Mouse (Mus musculus) CH12.LX (cell line): ENCODE results near the gene Itprid2. TPM values are rescaled to one million over a fixed set of nuclear protein-coding genes. Genes with fewer than 3 reads are reported as not detected.

ENCODE experiments used
- DNase-seq: peaks from one replicate; pipeline ENCODE4 v3.0.0-alpha.2; 2013; ENCODE audit errors: extremely low read depth
- H3K27ac ChIP-seq: 2 replicates; pipeline ENCODE4 v1.5.1; 2012; ENCODE audit warnings: low read depth, mild to moderate bottlenecking, control low read depth, moderate library complexity; ENCODE audit not compliant: insufficient read depth
- H3K27me3 ChIP-seq: replicated peaks from 2 replicates; pipeline ENCODE3; 2012; ENCODE audit warnings: inconsistent platforms
- H3K36me3 ChIP-seq, 2 experiments: replicated peaks in 1 of 2; 2 replicates each; pipeline versions ENCODE3 to v1.6.1; 2012; ENCODE audit warnings: inconsistent platforms in 1 of 2, low read length in 1 of 2, mild to moderate bottlenecking in 1 of 2, mixed read lengths in 1 of 2, moderate library complexity in 1 of 2; ENCODE audit not compliant: control insufficient read depth in 1 of 2, insufficient read depth in 1 of 2
- H3K4me1 ChIP-seq, 2 experiments: 2 replicates each; pipeline ENCODE4 v1.6.1; 2012; ENCODE audit warnings: inconsistent platforms in 1 of 2, moderate library complexity in 1 of 2; ENCODE audit not compliant: insufficient read depth in 2 of 2, control insufficient read depth in 1 of 2
- H3K4me2 ChIP-seq: 2 replicates; pipeline ENCODE4 v1.6.1; 2012; ENCODE audit warnings: low read depth, mild to moderate bottlenecking, control low read depth; ENCODE audit not compliant: poor library complexity, insufficient read depth, severe bottlenecking
- H3K4me3 ChIP-seq, 3 experiments: fragments of 150-350 bp in 1 of 3; sonication (generic) in 1 of 3; replicated peaks in 1 of 3; 2 replicates each; pipeline versions ENCODE3 to v1.5.1; 2011 to 2012; ENCODE audit warnings: low read depth in 2 of 3, low read length in 2 of 3, mild to moderate bottlenecking in 2 of 3, moderate library complexity in 2 of 3, control low read depth in 1 of 3, improper control_type of control experiment in 1 of 3, inconsistent platforms in 1 of 3, mixed read lengths in 1 of 3; ENCODE audit not compliant: poor library complexity in 1 of 3
- H3K79me2 ChIP-seq: replicated peaks from 2 replicates; pipeline ENCODE4 v1.6.1; 2012; ENCODE audit warnings: mild to moderate bottlenecking, moderate library complexity; ENCODE audit not compliant: control insufficient read depth, poor library complexity, insufficient read depth, severe bottlenecking; ENCODE audit errors: extremely low read depth
- H3K9ac ChIP-seq: 2 replicates; pipeline ENCODE4 v1.6.1; 2012; ENCODE audit warnings: low read depth, mild to moderate bottlenecking, control low read depth, moderate library complexity; ENCODE audit not compliant: insufficient read depth
- H3K9me3 ChIP-seq: replicated peaks from 2 replicates; pipeline ENCODE3; 2012; ENCODE audit warnings: low read length, inconsistent platforms, mixed read lengths
- E2F4 ChIP-seq: IDR thresholded peaks from 2 replicates; pipeline ENCODE4 v1.6.1; 2011; ENCODE audit warnings: low read depth, low read length, improper control_type of control experiment; ENCODE audit not compliant: insufficient replicate concordance
- ELF1 ChIP-seq: IDR thresholded peaks from 2 replicates; pipeline ENCODE4 v1.6.1; 2014; ENCODE audit warnings: low read depth, mild to moderate bottlenecking, inconsistent platforms, low read length, improper control_type of control experiment
- EP300 ChIP-seq: IDR thresholded peaks from 2 replicates; pipeline ENCODE4 v1.6.1; 2011; ENCODE audit warnings: low read length, improper control_type of control experiment
- ETS1 ChIP-seq: conservative IDR thresholded peaks from 2 replicates; pipeline ENCODE4 v1.6.1; 2012; ENCODE audit warnings: low read depth, mild to moderate bottlenecking, inconsistent platforms, low read length, improper control_type of control experiment, moderate library complexity
- HCFC1 ChIP-seq: IDR thresholded peaks from 2 replicates; pipeline ENCODE4 v1.6.1; 2012; ENCODE audit warnings: low read depth, mild to moderate bottlenecking, inconsistent platforms, low read length, improper control_type of control experiment
- IRF4 ChIP-seq: IDR thresholded peaks from 2 replicates; pipeline ENCODE4 v1.6.1; 2014; ENCODE audit warnings: low read depth, mild to moderate bottlenecking, inconsistent platforms, low read length, improper control_type of control experiment
- JUN ChIP-seq: IDR thresholded peaks from 2 replicates; pipeline ENCODE4 v1.6.1; 2011; ENCODE audit warnings: low read depth, mild to moderate bottlenecking, low read length, improper control_type of control experiment, moderate library complexity; ENCODE audit not compliant: insufficient read depth
- KAT2A ChIP-seq: IDR thresholded peaks from 2 replicates; pipeline ENCODE4 v1.6.1; 2012; ENCODE audit warnings: low read length, improper control_type of control experiment, inconsistent platforms; ENCODE audit not compliant: insufficient replicate concordance
- MAX ChIP-seq: IDR thresholded peaks from 2 replicates; pipeline ENCODE4 v1.6.1; 2011; ENCODE audit warnings: low read length, improper control_type of control experiment
- MEF2A ChIP-seq: IDR thresholded peaks from 2 replicates; pipeline ENCODE4 v1.6.1; 2014; ENCODE audit warnings: low read depth, mild to moderate bottlenecking, inconsistent platforms, low read length, improper control_type of control experiment, borderline replicate concordance
- MXI1 ChIP-seq: IDR thresholded peaks from 2 replicates; pipeline ENCODE4 v1.6.1; 2011; ENCODE audit warnings: mild to moderate bottlenecking, low read depth, low read length, improper control_type of control experiment
- MYC ChIP-seq: IDR thresholded peaks from 2 replicates; pipeline ENCODE4 v1.6.1; 2011; ENCODE audit warnings: low read depth, mild to moderate bottlenecking, improper control_type of control experiment, low read length
- NELFE ChIP-seq: IDR thresholded peaks from 2 replicates; pipeline ENCODE4 v1.6.1; 2011; ENCODE audit warnings: low read depth, low read length, improper control_type of control experiment
- NRF1 ChIP-seq: IDR thresholded peaks from 2 replicates; pipeline ENCODE4 v1.6.1; 2014; ENCODE audit warnings: low read depth, mild to moderate bottlenecking, inconsistent platforms, low read length, improper control_type of control experiment, moderate library complexity
- POLR2A ChIP-seq: IDR thresholded peaks from 2 replicates; pipeline ENCODE4 v1.6.1; 2011; ENCODE audit warnings: low read depth, mild to moderate bottlenecking, improper control_type of control experiment, low read length
- POLR2AphosphoS2 ChIP-seq: IDR thresholded peaks from 2 replicates; pipeline ENCODE4 v1.6.1; 2011; ENCODE audit warnings: low read depth, low read length, improper control_type of control experiment
- SIN3A ChIP-seq: IDR thresholded peaks from 2 replicates; pipeline ENCODE4 v1.6.1; 2012; ENCODE audit warnings: low read length, improper control_type of control experiment, inconsistent platforms
- TBP ChIP-seq: conservative IDR thresholded peaks from 2 replicates; pipeline ENCODE4 v1.6.1; 2011; ENCODE audit warnings: low read depth, low read length, improper control_type of control experiment
- TCF12 ChIP-seq: IDR thresholded peaks from 2 replicates; pipeline ENCODE4 v1.6.1; 2014; ENCODE audit warnings: low read depth, mild to moderate bottlenecking, inconsistent platforms, low read length, improper control_type of control experiment
- UBTF ChIP-seq: IDR thresholded peaks from 2 replicates; pipeline ENCODE4 v1.6.1; 2012; ENCODE audit warnings: low read depth, mild to moderate bottlenecking, inconsistent platforms, low read length, improper control_type of control experiment, moderate library complexity
- USF1 ChIP-seq: IDR thresholded peaks from 2 replicates; pipeline ENCODE4 v1.6.1; 2014; ENCODE audit warnings: low read depth, mild to moderate bottlenecking, inconsistent platforms, low read length, improper control_type of control experiment
- USF2 ChIP-seq: conservative IDR thresholded peaks from 2 replicates; pipeline ENCODE4 v1.6.1; 2011; ENCODE audit warnings: low read depth, low read length, improper control_type of control experiment
- ZC3H11A ChIP-seq: IDR thresholded peaks from 2 replicates; pipeline ENCODE4 v1.6.1; 2012; ENCODE audit warnings: low read depth, mild to moderate bottlenecking, inconsistent platforms, low read length, improper control_type of control experiment
- ZKSCAN1 ChIP-seq: IDR thresholded peaks from 2 replicates; pipeline ENCODE4 v1.6.1; 2012; ENCODE audit warnings: low read depth, inconsistent platforms, low read length, improper control_type of control experiment, borderline replicate concordance
- ZMIZ1 ChIP-seq: IDR thresholded peaks from 2 replicates; pipeline ENCODE4 v1.6.1; 2012; ENCODE audit warnings: low read depth, mild to moderate bottlenecking, inconsistent platforms, low read length, improper control_type of control experiment
- ZNF384 ChIP-seq: IDR thresholded peaks from 2 replicates; pipeline ENCODE4 v1.6.1; 2012; ENCODE audit warnings: low read depth, low read length, improper control_type of control experiment, inconsistent platforms
- dilution Hi-C: fragments of 300-500 bp; cut with MboI; formaldehyde crosslinking; loops from 2 replicates; pipeline ENCODE4 v1.14.3; 2020; ENCODE audit warnings: low sequenced_read_pairs; ENCODE audit not compliant: extremely low pct_unique_long_range_greater_than_20kb, extremely low pct_ligation_motif_present
- in situ Hi-C: fragments of 300-500 bp; cut with MboI; formaldehyde crosslinking; loops from 3 replicates; pipeline ENCODE4 v1.14.3; 2019; ENCODE audit warnings: low sequenced_read_pairs, low pct_ligation_motif_present, low pct_unique_long_range_greater_than_20kb, mixed read lengths
- polyA plus RNA-seq: library from polyadenylated mRNA; unstranded; fragments of >175 nt; gene quantifications from 2 replicates; pipeline ENCODE4 v1.2.1, GENCODE M21; 2012; ENCODE audit warnings: low read depth; ENCODE audit not compliant: insufficient read length
- total RNA-seq, 2 experiments: library from RNA; depleted of rRNA; stranded (reverse); fragments of 300-350 nt in 1 of 2; fragments of >200 nt in 1 of 2; gene quantifications; 2 replicates each; pipeline ENCODE4 v1.2.3; 2012 to 2014

The Itprid2 gene
- total and polyA plus RNA-seq, 3 experiments: 4.3 to 17.7 (median 8.2) TPM

GRCm38 (mm10) chr2:79618145-79618544 lies 17.0 kb upstream of the Itprid2 start:
- H3K79me2 ChIP-seq: no peaks in the 10 kb centered on the region
- in situ Hi-C loops (no loop called here), dilution Hi-C loops (no loop called here)
- no peaks in the 10 kb centered on the region for H3K9me3 ChIP-seq
- no peak overlapping the region for H3K27ac ChIP-seq
- TF ChIP-seq POLR2AphosphoS2: no peak
- no peak for TF ChIP-seq MXI1
- TF ChIP-seq ETS1: no peak
- TF ChIP-seq ZMIZ1: no peak
- TF ChIP-seq IRF4: no peak
- TF ChIP-seq TCF12: no peak
- TF ChIP-seq E2F4: no peak
- TF ChIP-seq TBP: no peak
- TF ChIP-seq JUN: no peak
- no peak for TF ChIP-seq MYC
- no peak for TF ChIP-seq KAT2A
- no peak for TF ChIP-seq MEF2A
- TF ChIP-seq MAX: no peak
- H3K4me3 ChIP-seq: no peak overlapping the region
- H3K27me3 ChIP-seq: no peaks in the 10 kb centered on the region
- DNase-seq: no peak
- H3K36me3 ChIP-seq: no peaks in the 10 kb centered on the region
- H3K4me2 ChIP-seq: no peak overlapping the region
- H3K4me1 ChIP-seq: no peaks in the 10 kb centered on the region
- no peak overlapping the region for H3K9ac ChIP-seq

- dilution Hi-C loops (no loop called here), in situ Hi-C loops (no loop called here)
- no peak overlapping the region for H3K4me3 ChIP-seq
- no peak for DNase-seq
- H3K9ac ChIP-seq: no peak overlapping the region
- no peak overlapping the region for H3K27ac ChIP-seq
- H3K79me2 ChIP-seq: no peaks in the 10 kb centered on the region
- no peaks in the 10 kb centered on the region for H3K27me3 ChIP-seq
- peaks cover 0 to 1% of the 10 kb centered on the region in 2 experiments; a peak in 1 of 4 replicates for H3K4me1 ChIP-seq
- TF ChIP-seq MYC (no peak), SIN3A (no peak), UBTF (no peak), POLR2AphosphoS2 (no peak), EP300 (no peak), MEF2A (no peak), ZNF384 (no peak), POLR2A (no peak), NELFE (no peak), E2F4 (no peak), USF1 (no peak), ZC3H11A (no peak), KAT2A (no peak), ZKSCAN1 (no peak), ZMIZ1 (no peak), HCFC1 (no peak), NRF1 (no peak), ELF1 (no peak), USF2 (no peak)
- H3K9me3 ChIP-seq: no peaks in the 10 kb centered on the region
- H3K36me3 ChIP-seq: no peaks in the 10 kb centered on the region
- no peak overlapping the region for H3K4me2 ChIP-seq
Observed at GRCm38 (mm10) chr2:79618614-79619568, 16.3 kb upstream of the Itprid2 start.
